Mouse (Mus musculus) B cell, adult 2 months (primary cell): Measurements from ENCODE around the gene Tagap1.
"Not testable (repeated sequence)": the region's sequence is repeated elsewhere in the genome, so short reads cannot be mapped to it uniquely, and the experiment has no call there.

Experiments
- DNase-seq, 2 experiments: peaks; one replicate each; pipeline ENCODE4 v3.0.0; 2022

Tagap1 gene

GRCm38 (mm10) chr17:6961181-6962000, 435 bp upstream of the Tagap1 start:
- DNase-seq = peak; percentile 61 to 68

- DNase-seq = not testable (repeated sequence)
Observed at GRCm38 (mm10) chr17:6960349-6960748, 607 bp downstream of the Tagap1 start.

DNA sequence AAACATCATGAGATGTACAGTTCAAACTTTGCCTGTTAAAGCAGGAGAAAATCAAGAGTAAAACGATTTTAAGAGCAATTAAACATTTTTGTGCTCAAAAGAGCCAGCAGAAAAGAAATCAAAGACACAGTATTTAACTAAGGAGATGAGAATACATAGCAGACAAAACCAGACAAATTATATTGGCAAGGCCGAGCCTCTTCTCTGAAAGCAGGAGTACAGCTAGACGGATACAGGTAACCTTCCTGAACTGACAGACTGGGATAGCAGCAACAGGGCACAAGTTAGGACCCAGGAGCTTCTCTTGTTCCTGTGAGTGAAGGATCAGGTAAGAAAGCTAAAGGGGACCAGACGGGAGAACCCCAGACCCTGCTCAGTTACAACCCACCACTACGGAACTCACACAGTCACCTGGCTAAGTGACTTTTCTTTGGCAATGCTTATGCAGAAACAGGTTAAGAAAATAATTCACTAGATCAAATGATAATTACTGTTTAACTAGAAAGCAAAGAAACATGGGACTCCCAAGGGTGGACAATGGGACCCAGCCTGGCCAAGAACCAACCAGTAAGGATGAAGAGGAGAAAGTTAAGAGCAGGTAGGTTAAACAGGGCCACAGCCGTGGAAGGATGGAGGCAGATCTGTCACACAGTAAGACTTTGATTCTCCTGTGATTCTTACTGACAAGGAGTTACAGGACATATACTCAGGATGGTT, 1.3 kb downstream of the Tagap1 start:
- DNase-seq = not testable (repeated sequence)

GRCm38 (mm10) chr17:6958881-6959280, 2.1 kb downstream of the Tagap1 start:
- DNase-seq = not testable (repeated sequence)

DNA sequence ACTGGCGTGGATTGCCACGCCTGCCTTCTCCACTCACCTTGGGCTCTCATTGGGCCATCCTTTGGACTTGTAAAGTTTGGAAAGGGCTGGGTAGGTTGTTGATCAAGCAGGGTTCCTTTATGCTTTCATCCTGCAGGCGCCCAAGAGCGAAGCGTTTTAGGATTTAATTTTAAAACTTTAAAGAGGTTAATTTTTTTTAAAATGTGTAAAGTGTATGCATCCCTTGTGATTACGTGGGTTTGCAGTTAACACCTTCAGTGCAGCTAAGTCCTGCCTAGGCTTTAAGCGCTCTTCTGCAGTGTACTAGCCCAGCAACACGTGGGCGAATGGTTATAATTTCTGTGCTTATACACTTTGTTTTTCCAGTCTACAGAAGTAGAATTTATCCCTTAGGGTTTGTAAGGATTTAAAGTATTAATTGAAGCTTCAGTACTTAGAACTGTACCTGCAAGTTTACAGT, 12.2 kb downstream of the Tagap1 start:
- DNase-seq = not testable (repeated sequence)

DNA sequence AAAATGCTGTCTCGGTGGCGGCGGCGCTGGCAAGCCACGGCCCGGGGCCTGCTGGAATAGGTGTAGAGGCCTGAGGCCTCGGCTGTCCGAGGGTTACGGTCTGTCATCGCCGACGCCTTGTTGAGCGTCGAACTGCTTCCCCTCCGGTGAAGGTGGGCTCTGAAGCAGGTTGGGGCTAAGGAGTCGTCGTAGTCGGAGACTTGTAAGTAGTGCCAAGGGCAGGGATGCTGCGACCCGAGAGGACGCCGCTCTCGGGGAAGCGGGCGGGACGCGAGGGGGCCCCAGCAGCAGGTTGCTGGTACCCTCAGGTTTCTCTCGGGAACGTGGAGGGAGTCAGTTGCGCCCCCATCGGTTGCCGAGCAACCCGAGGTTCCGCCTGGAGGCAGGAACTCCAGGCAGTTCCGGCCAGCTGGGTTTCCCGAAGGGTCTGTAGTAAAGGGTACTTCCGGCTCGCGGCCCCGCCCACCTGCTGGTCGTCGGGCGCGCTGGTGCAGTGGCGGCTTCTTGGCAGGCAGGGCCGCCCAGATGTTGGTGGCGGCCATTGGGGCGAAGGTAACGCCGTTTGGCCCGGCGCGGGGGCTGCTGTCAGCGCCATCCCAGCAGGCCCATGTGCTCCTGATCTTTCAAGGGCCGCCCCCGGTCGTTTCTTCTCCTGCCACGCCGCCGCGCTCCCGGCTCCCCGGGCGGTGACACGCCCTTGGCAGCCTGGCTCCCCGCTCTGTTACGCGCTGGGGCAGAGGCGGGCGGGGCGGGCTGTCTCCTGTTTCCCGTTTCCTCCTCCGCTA, 12.8 kb downstream of the Tagap1 start, which contains the start of gene Rsph3b:
Rsph3b (minus strand) TSS at position 699 of the 785 bp plus-strand sequence.
- DNase-seq = peak; percentile 74 to 75

DNA sequence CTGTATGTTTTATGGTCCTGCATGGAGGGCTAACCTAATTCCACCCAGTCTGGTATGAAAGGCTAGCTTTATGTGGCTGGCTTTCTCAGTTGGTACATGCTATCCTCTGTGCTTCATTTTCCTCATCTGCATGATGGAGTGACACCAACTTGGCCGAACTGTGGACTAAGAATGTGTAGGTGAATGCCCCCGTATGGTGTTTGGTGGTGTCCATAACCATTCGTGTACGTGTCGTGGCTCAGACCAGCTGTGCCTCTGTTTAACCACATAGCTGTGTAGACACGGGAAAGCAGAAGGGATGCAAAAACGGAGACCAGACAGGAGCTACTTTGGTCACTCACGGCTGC, 13.3 kb downstream of the Tagap1 start:
- DNase-seq = not testable (repeated sequence)

- DNase-seq = not testable (repeated sequence)
Observed at GRCm38 (mm10) chr17:6942560-6942959, 18.4 kb downstream of the Tagap1 start.

DNA sequence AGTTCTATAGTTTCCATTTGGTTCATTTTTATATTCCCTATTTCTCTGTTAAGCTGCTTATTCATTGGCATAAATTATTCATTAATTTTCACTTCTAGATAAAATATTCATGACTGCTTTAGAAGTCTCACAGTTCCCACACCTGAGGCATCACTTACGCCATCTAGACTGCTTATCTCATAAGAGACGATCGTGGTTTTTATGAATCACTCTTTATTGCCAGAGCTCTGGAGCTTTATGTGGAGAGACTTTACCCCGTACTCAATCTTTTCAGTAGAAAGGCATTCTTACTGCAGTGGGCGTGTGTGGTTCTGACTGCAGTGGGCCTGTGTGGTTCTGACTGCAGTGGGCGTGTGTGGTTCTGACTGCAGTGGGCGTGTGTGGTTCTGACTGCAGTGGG, 29.3 kb downstream of the Tagap1 start:
- DNase-seq = not testable (repeated sequence)

- not testable (repeated sequence) for DNase-seq
Observed at GRCm38 (mm10) chr17:6920351-6920894, 40.5 kb downstream of the Tagap1 start.

DNA sequence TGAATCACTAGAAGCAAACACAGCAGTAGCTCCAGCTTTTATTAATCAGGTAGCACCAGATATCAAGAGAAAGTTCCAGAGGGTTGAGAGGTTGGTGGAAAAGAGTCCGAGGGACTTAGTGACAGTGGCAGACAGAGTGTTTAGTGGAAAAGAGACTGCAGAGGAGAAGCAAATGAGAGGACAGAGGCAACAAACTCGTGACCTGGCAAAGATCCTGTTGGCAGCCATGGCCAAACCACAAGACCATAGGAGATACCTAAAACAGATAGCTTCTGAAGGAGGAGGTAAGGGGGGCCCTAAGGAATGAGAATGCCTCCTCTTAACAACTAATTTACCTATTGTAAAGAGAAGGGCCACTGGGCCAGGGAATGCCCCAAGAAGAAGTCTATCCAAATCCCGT, 41.6 kb downstream of the Tagap1 start:
- not testable (repeated sequence) for DNase-seq

GRCm38 (mm10) chr17:6915282-6915681, 45.7 kb downstream of the Tagap1 start:
- DNase-seq = not testable (repeated sequence)

DNA sequence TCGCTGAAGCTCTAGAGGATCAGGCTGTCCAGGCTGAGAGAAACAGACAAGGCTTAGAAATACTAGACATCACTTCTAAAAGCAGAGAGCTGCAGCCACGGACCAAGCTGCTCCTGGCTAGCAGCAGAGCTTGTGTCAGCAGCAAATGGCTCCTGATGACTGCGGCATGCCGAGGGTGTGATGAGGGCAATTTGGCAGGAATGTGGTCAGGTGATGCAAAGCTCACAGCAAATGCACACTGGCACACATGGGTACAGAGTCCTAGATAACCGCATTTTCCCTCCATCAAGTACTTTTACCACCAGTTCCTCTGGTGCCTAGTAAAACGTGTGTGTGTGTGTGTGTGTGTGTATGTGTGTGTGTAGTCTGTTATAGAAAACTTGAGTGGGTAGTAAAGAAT, 46.9 kb downstream of the Tagap1 start:
- not testable (repeated sequence) for DNase-seq
